Mouse (Mus musculus) monocyte, adult 2 months (primary cell): ENCODE results near the gene Olfr15.

Source experiments
- DNase-seq, 2 experiments: peaks; one replicate each; pipeline ENCODE4 v3.0.0; 2022; ENCODE audit warnings: low spot score in 2 of 2, low read depth in 1 of 2

Olfr15 gene

DNA sequence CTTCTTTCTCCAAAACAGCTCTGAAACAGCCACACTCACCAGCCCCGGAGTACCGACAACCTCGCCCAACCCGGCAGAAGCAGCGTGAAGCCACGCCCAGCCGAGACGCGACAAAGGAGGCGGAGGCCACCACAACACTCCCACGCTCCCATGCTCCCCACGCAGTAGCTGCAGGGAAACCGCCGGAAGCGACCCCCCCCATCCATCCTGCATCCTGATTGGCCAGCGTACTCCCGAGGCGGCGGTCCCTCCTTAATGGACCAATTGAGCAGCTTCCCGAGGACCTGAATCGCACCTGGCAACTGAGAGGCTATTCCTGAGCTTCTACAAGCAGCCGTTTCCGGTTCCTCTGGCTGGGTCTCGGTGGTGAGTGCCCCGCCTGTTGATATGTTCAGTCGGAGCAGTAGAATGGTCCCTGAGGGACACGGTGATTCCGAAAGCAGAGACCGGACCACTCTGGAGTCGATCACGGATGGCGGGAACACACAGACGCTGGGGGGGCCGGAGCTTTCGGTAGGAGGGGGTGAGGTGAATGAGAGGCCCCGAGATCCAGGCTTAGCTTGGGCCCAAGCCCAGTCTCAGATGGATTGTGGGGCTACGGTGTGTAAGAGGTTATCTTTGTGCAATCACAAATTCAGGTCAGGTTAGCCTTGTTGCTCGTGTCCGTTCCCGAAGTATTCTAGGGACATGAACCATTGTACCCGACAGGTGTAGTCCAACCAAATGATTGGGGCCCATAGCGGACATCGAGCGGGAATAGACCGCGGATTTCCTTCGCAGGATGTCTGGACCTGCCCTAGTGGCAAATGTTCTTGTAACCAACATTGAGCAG is 41.8 kb downstream of the Olfr15 start, which contains the start of gene Naa60:
Gene Naa60, plus strand, starts transcription at position 160 of the 832 bp plus-strand sequence.
- DNase-seq = peak in 1 of 2 experiments; percentile 59

DNA sequence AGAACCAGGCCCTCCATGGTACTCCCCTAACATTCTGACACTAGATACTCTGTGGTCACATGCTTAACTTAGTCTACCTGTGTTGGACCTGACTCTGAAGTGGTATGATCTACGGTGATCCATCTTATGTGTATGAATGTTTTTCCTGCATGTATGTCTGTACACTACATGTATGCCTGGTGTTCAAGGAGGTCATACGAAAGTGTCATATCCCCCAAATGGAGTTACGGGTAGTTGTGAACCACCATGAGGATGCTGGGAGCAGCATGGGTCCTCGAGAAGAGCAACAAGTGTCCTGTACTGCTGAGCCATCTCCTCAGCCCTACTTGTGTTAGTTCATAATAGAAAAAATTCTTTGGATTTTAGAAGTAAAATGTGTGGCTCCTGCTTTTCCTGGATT is 45.7 kb downstream of the Olfr15 start:
- DNase-seq = no peak

DNA sequence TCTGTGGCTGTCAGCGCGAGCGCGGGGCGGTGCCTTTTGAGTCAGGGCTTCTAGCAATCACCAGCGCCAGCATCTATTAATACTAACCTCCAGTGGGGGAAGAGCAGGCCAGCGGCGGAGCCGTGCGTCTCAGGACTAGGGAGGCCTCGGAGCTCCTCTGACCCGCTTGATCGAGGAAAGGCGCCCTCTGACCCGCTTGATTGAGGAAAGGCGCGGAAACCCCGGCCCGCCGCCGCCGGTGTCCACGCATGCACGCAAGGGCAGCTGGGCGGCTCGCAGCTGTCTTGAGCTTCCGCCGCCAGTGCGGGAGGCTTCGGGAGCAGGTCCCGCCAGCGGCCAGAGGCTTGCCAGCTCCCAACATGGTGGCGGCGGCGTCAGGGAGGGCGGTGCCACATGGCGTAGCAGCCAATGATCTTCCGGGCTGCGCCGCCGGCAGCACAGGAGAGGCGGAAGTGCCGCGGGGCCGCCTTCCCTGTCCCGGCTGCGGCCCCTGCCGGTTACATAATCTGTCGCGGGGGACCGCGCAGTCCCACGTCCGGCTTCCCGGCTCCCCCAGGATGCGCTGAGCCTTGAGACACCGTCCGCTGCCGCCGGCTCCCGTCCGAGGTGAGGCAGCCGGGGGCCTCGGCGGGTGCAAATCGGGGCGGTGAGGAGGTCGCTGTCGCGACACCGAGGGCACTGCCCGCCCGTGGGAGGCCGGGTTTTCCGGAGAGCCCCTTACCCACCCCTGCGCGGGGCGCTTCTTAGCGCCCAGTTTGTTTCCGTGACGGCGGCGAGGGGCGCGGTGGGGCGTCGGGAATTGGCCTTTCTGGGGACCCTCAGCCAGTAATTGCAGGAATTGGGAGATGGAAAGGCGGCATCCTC is 53.8 kb downstream of the Olfr15 start, which contains the start of the genes Zfp597 and Gm20695:
Gene Zfp597, minus strand, starts transcription at position 361 of the 864 bp plus-strand sequence.
Gene Gm20695, plus strand, starts transcription at position 448 of the 864 bp plus-strand sequence.
- DNase-seq = peak; percentile 73 to 85

DNA sequence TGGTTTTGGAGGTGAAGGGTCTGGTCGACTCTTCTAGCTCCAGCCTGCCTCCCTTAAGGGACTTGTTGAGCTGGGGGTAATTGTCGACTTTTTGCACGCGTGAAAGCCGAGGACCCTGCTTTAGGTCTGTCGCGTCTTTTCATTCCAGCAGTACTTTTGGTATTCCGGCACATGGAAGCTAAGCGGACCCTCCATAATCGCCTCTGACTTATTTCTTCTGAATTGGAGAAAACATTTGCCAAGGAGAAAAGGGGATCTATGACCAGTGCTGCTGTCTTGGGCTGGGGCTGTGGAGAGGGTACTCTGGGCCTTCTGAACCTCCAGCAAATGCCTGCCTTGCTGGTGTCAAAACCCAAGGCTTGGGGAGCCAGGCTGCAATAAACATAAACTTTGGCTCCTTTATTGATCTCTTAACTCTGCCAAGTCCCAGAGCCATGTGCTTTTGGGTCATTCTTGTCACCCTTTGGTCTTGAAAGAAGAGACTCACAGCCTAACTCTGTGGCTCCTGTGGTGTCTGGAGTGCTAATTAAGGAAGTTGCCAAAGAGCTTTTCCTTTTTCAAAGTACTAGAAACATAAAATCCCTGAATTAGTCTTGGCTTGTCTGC is 54.5 kb downstream of the Olfr15 start:
- DNase-seq = no peak

DNA sequence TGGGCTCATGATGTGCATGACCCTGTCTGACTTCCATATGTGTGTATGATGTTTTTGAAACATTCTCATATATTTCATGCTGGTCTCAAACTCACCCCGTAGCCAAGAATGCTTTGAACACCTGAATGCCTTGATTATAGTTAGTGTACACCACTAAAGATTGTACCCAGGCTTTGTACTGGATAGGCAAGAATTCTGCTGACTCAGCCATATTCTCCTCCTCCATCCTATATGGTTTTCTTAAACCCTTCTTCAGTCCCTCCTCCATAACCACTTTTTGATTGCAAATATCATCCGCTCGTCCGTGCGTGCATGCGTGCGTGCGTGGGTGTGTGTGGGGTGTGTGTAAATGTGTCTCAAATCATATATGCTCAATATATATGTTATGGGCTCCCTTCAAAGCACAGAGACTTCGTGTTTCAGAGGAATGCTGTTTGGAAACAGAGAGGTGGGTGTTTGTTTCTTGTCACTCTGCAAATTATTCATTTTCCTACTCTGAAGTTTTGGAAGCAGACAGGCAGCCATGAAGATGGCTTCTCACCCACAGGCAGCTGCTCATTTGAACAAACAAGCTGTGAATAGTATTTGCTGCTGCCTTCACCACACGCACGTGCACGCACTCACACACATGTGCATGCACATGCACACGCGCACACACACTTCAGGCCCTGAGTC is 61.1 kb downstream of the Olfr15 start:
- DNase-seq = no peak

DNA sequence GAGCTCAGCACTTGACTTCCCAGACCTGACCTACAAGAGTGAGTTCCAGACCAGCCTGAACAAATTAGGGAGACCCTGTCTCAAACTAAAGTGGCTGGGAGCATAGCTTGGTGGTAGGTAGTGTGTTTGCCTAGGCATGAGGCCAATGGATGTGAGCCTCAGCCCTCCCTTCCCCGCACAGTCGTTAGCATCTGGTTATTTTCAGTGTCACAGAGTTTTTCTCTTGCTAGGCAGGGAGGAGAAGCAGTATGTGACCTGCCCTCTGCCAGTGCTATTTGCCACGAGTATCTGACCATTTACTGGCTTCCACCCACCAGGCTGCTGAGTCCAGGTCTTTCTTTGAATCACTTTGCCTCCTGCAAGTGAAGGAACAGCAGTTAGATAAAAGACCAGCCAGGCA is 63.1 kb downstream of the Olfr15 start:
- DNase-seq = no peak
